Mouse (Mus musculus): ENCODE results near the gene Rad52.

- TF ChIP-seq CTCF (IDR thresholded peaks at IDR 0.05; ENCODE audit: low read depth, low read length) (peak; percentile 7), POLR2A (IDR thresholded peaks at IDR 0.05; ENCODE audit: insufficient read depth, low read length) (no peak)
Measured at GRCm38 (mm10) chr6:119924235-119925005, 21.9 kb downstream of the Rad52 start.

Measured in ES-Bruce4 (cell line).